Mouse (Mus musculus) limb, embryonic 11.5 days (tissue): ENCODE results near the gene Enpep. TPM values are rescaled to one million over a fixed set of nuclear protein-coding genes. Genes with fewer than 3 reads are reported as not detected.

Source experiments
- ATAC-seq: fragments of 200-750 bp; cut with Nextera tagmentation; 2 replicates; pipeline ENCODE4 v1.8.0; 2017; ENCODE audit warnings: low read depth; ENCODE audit not compliant: insufficient number of reproducible peaks, low FRiP score, low TSS enrichment
- DNase-seq: peaks from one replicate; pipeline ENCODE4 v3.0.0-alpha.2; 2015; ENCODE audit warnings: low spot score
- H3K27ac ChIP-seq: fragments of 300-500 bp; sonication (generic); replicated peaks from 2 replicates; pipeline ENCODE4 v1.5.1; 2014; ENCODE audit warnings: low read depth, mild to moderate bottlenecking, low read length
- H3K27me3 ChIP-seq: fragments of 300-500 bp; sonication (generic); 2 replicates; pipeline ENCODE4 v1.6.1; 2014; ENCODE audit warnings: mild to moderate bottlenecking, low read length, mixed read lengths; ENCODE audit not compliant: control insufficient read depth, insufficient read depth
- H3K36me3 ChIP-seq: fragments of 300-500 bp; sonication (generic); 2 replicates; pipeline ENCODE4 v1.6.1; 2014; ENCODE audit warnings: mild to moderate bottlenecking, low read length, moderate library complexity, mixed read lengths; ENCODE audit not compliant: control insufficient read depth, insufficient read depth
- H3K4me1 ChIP-seq: fragments of 300-500 bp; sonication (generic); 2 replicates; pipeline ENCODE4 v1.6.1; 2014; ENCODE audit warnings: low read length, mixed read lengths; ENCODE audit not compliant: control insufficient read depth, insufficient read depth
- H3K4me2 ChIP-seq: fragments of 300-500 bp; sonication (generic); 2 replicates; pipeline ENCODE4 v1.6.1; 2014; ENCODE audit warnings: low read depth, mild to moderate bottlenecking, moderate library complexity; ENCODE audit not compliant: severe bottlenecking
- H3K4me3 ChIP-seq: fragments of 300-500 bp; sonication (generic); 2 replicates; pipeline ENCODE4 v1.5.1; 2014; ENCODE audit warnings: low read depth, low read length
- H3K9ac ChIP-seq: fragments of 300-500 bp; sonication (generic); 2 replicates; pipeline ENCODE4 v1.6.1; 2014; ENCODE audit warnings: mild to moderate bottlenecking, low read length
- H3K9me3 ChIP-seq: fragments of 300-500 bp; sonication (generic); 2 replicates; pipeline ENCODE4 v1.6.1; 2016; ENCODE audit warnings: low read length; ENCODE audit not compliant: control insufficient read depth
- WGBS: fragments of 180-500 bp; shearing (Covaris S2); extraction: QIAGEN DNeasy Blood & Tissue Kit; methylation state at CpG from one replicate; pipeline ENCODE4 v1.1.7; 2014; 5-methylcytosine and 5-hydroxymethylcytosine counted together
- polyA plus RNA-seq: library from polyadenylated mRNA; unstranded; fragments of >200 nt; fragmentation: Nextera tagmentation; extraction: Ambion mirVana; gene quantifications from 2 replicates; pipeline ENCODE4 v1.2.1, GENCODE M21; 2014

Enpep gene
- polyA plus RNA-seq, 1 experiment from 2014 or later: 0.19 TPM

- no peak for DNase-seq
- Histone ChIP-seq H3K4me2 (no peak overlapping the region), H3K4me3 (no peak overlapping the region), H3K4me1 (no peaks in the 10 kb centered on the region), H3K36me3 (no peaks in the 10 kb centered on the region), H3K27ac (no peak overlapping the region), H3K9me3 (no peaks in the 10 kb centered on the region), H3K27me3 (no peaks in the 10 kb centered on the region), H3K9ac (no peak overlapping the region)
- 72% methylated on average over 4 of the region's 4 CpGs for WGBS
- no peak for ATAC-seq
These were observed 4.5 kb downstream of the Enpep start for GRCm38 (mm10) chr3:129328056-129328455.

- WGBS: 73% methylated on average over 6 of the region's 6 CpGs
- Histone ChIP-seq H3K27ac (no peak overlapping the region), H3K4me3 (no peak overlapping the region), H3K27me3 (no peaks in the 10 kb centered on the region), H3K9me3 (no peaks in the 10 kb centered on the region), H3K36me3 (no peaks in the 10 kb centered on the region), H3K4me1 (no peaks in the 10 kb centered on the region), H3K4me2 (no peak overlapping the region), H3K9ac (no peak overlapping the region)
- DNase-seq: no peak
- no peak for ATAC-seq
These were observed 10.9 kb downstream of the Enpep start for GRCm38 (mm10) chr3:129321585-129321984.

- Histone ChIP-seq H3K4me2 (no peak overlapping the region), H3K9me3 (no peaks in the 10 kb centered on the region), H3K9ac (no peak overlapping the region), H3K4me3 (no peak overlapping the region), H3K27me3 (no peaks in the 10 kb centered on the region), H3K4me1 (no peaks in the 10 kb centered on the region), H3K36me3 (no peaks in the 10 kb centered on the region), H3K27ac (no peak overlapping the region)
- ATAC-seq (no peak), DNase-seq (no peak)
- WGBS: 82% methylated on average over 17 of the region's 17 CpGs
These were observed 15.3 kb downstream of the Enpep start for GRCm38 (mm10) chr3:129317032-129317729.

GRCm38 (mm10) chr3:129313671-129314415, 18.7 kb downstream of the Enpep start:
- Histone ChIP-seq H3K4me3 (no peak overlapping the region), H3K27ac (no peak overlapping the region), H3K4me2 (no peak overlapping the region), H3K4me1 (no peaks in the 10 kb centered on the region), H3K9me3 (no peaks in the 10 kb centered on the region), H3K9ac (no peak overlapping the region), H3K36me3 (no peaks in the 10 kb centered on the region), H3K27me3 (no peaks in the 10 kb centered on the region)
- ATAC-seq (no peak), DNase-seq (no peak)
- WGBS: 95% methylated on average over 7 of the region's 7 CpGs

GRCm38 (mm10) chr3:129313221-129313620, 19.3 kb downstream of the Enpep start:
- Histone ChIP-seq H3K4me3 (no peak overlapping the region), H3K4me1 (no peaks in the 10 kb centered on the region), H3K36me3 (no peaks in the 10 kb centered on the region), H3K27ac (no peak overlapping the region), H3K9ac (no peak overlapping the region), H3K4me2 (no peak overlapping the region), H3K9me3 (no peaks in the 10 kb centered on the region), H3K27me3 (no peaks in the 10 kb centered on the region)
- ATAC-seq: no peak
- DNase-seq: no peak
- WGBS: 80% methylated on average over 2 of the region's 2 CpGs

GRCm38 (mm10) chr3:129312511-129312910, 20.0 kb downstream of the Enpep start:
- H3K27me3 ChIP-seq: no peaks in the 10 kb centered on the region
- DNase-seq: no peak
- WGBS: 94% methylated on average over 8 of the region's 8 CpGs
- no peaks in the 10 kb centered on the region for H3K9me3 ChIP-seq
- no peak overlapping the region for H3K4me3 ChIP-seq
- no peak overlapping the region for H3K4me2 ChIP-seq
- ATAC-seq: no peak
- H3K4me1 ChIP-seq: no peaks in the 10 kb centered on the region
- H3K27ac ChIP-seq: no peak overlapping the region
- no peak overlapping the region for H3K9ac ChIP-seq
- H3K36me3 ChIP-seq: no peaks in the 10 kb centered on the region

- Histone ChIP-seq H3K4me2 (no peak overlapping the region), H3K27me3 (no peaks in the 10 kb centered on the region), H3K36me3 (no peaks in the 10 kb centered on the region), H3K9ac (no peak overlapping the region), H3K4me1 (no peaks in the 10 kb centered on the region), H3K27ac (no peak overlapping the region), H3K9me3 (no peaks in the 10 kb centered on the region), H3K4me3 (no peak overlapping the region)
- no peak for ATAC-seq
- DNase-seq: no peak
- WGBS: 86% methylated on average over 8 of the region's 8 CpGs
These were observed 20.6 kb downstream of the Enpep start for GRCm38 (mm10) chr3:129311951-129312350.

- 50% methylated on average over 5 of the region's 5 CpGs for WGBS
- DNase-seq: no peak
- ATAC-seq: no peak
- no peak overlapping the region for H3K4me3 ChIP-seq
- no peak overlapping the region for H3K27ac ChIP-seq
- no peaks in the 10 kb centered on the region for H3K4me1 ChIP-seq
- H3K27me3 ChIP-seq: no peaks in the 10 kb centered on the region
- H3K9ac ChIP-seq: no peak overlapping the region
- H3K36me3 ChIP-seq: no peaks in the 10 kb centered on the region
- H3K4me2 ChIP-seq: no peak overlapping the region
- H3K9me3 ChIP-seq: no peaks in the 10 kb centered on the region
These were observed 22.6 kb downstream of the Enpep start for GRCm38 (mm10) chr3:129309926-129310325.
